Mouse (Mus musculus) gastrocnemius, postnatal 4 days (tissue): ENCODE data around the gene Tepp. TPM values are rescaled to one million over a fixed set of nuclear protein-coding genes. Genes with fewer than 3 reads are reported as not detected.

Experiments
- DNase-seq, 2 experiments: peaks; one replicate each; pipeline ENCODE4 v3.0.0; 2021 to 2022; ENCODE audit warnings: low spot score in 2 of 2, mixed read lengths in 2 of 2
- total RNA-seq, 2 experiments: library from RNA; stranded (reverse); gene quantifications; 2 replicates each; pipeline ENCODE4 v1.2.3; 2021

Tepp gene
- total RNA-seq, 2 experiments from 2014 or later = not detected

DNA sequence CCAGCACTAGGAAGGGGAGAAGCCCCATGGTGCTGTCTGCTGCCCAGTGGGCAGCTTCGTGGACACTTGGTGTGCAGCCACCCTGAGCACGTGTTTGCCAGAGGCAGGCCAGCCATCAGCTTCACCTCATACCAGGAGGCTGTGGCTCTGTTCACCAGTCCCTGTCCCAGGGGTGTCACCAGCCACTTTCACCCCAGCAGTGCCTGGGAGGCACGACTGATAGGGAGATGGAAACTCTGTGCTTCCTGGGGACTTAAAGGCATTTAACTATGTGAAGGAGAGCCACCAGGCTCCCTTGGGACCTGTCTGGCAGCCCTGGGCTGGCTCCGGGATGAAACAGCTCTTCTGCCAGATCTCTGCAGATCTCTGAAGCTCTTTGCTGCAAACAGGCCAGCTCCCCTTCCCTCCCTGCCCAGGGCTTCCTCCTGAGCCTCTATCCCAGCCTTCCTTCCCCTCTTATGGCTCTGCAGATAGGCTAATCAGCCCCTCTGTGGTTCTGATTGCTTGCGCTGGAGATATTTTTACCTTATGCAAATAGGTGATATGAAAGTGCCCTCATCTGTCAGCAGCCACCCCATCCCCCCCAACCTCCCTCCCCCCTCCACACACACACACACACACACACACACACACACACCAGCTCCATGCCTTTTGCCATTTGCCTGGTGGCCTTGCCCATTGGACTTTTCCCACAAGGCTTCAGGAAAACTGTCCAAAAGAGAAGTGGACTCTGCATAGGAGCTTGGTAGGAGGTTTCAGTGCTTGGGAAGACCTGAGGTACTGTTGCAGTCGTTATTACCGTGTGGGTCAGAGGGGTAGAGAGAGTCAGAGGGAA lies 50.0 kb downstream of the Tepp start:
- no peak for DNase-seq

- no peak for DNase-seq
These were observed 50.6 kb downstream of the Tepp start for GRCm38 (mm10) chr8:95361016-95361341.

DNA sequence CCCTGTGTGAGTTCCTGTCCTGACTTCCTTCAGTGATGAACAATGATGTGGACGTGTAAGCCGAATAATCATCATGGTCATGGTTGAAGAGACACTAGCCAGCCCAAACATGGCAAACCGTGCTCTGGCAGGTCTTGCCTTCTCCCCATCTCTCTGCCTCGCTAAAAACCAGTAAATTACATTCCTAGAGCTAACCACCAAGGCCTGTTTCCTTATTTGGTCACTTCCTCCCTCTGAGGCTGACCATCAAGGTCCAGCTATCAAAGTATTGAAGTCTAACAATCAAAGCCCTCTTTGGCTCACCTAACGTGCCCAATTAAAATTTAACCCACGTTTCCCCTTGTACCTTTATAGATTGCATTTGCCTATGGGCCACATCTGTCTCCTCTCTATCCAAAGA lies 51.9 kb downstream of the Tepp start:
- DNase-seq = no peak

DNA sequence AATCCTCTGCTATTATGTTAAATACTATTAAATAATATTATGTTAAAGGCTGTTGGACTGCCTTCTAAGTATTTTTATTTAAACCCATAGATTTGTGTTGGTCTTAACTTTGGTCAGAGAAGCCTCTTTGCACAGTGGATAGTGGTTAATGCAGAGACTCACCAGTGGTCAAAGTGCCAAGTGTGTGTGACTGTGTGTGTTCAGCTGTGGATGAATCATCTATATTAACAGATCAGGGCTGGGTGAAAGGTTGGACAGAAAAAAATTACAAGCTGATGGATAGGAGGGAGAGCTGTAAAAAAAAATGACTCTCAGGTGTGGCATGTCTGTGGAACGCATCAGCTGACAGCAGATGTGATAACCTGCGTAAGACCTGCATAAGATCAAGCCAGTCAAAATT lies 53.5 kb downstream of the Tepp start:
- no peak for DNase-seq

DNA sequence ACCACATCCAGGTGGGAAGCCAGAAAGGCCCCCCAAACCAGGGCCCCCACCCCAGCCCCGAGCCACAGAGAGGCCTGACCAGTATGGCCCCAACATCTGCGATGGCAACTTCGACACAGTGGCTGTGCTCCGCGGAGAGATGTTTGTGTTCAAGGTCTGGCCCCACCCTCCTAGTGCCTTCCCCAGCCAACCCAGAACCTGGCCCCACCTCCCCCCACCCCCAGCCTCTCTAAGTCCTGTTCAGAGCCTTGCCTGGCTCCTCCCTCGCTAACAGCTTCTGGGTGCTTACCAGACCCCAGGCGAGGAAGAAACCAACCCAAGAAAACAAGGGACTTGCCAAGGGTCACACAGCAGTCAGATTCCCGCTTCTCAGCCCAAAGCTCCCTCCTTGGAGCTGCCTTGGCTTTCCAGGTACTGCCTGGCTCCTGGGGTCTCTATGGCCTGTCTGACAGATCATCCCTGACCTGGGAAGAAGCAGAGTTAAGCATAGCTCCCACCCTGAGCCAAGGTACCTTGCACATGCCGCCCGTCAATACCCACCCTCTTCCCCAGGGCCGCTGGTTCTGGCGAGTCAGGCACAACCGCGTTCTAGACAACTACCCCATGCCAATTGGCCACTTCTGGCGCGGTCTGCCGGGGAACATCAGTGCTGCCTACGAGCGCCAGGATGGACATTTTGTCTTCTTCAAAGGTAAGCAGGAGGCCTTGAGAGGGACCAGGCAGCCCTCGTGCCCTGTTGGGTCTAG lies 59.4 kb downstream of the Tepp start:
- DNase-seq = no peak

DNA sequence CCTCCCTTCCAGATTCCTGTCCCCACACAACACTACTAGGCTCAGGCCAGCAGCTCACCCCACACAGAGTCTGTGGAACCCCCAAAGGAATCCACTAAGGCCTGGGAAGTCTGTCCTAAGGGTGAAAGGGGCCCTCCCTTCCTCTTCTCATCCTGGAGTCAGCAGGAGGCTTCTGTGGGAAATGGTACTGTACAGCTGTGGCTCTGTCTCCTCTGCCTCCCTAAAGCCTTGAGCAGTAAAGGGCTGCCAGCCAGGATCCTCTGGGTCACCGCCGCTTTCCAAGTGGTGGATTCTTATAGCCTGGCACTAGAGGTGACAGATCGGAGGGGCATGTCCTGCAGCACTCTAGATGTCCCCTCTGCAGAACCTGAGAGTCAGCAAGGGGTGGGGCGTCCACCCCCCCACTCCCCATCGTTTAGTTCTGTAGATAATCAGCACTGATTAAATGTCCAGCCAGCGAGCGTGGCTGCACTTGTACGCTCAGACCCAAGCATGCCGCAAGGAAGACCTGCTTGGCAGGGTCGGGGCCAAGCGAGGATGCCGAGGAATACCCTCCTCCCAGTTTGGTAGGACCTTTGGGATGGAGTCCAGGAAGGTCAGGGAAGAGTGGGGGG lies 63.1 kb downstream of the Tepp start:
- DNase-seq = no peak

GRCm38 (mm10) chr8:95374429-95374828 lies 64.1 kb downstream of the Tepp start:
- DNase-seq = no peak

DNA sequence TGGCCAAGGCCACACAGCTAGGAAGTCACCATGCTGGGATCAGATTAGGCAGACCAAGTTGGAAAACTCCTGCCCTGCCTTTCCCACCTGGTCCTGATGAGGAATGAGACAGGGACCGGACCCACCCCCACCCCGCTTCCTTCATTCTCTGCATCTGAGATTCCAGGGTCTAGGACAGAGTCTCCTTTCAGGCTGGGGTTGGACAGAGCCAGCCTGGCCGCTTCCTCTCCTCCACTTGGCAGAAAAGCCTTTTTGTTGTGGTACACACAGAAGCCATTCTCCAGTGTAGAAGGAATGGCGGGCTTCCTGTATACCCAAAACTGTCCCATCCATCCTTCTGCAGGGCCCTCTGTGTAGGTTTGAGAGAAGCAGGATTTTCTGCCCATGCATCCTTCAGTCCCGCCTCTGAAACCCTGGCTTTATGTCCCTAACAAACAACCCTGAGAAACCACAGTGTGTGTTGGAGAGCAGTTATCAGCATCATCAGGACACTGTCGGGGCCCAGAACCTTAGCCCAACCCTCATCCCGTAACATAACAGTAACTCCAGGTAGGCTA lies 65.1 kb downstream of the Tepp start:
- DNase-seq = no peak

Other genes starting within 250 kb of the Tepp start
- 10 to 100 TPM; 13.3 to 13.8 TPM for gene Katnb1, start 229.4 kb upstream of the Tepp start, total RNA-seq
- gene Kifc3, start 107.8 kb upstream of the Tepp start, total RNA-seq = 10 to 100 TPM; 39.0 to 40.9 TPM
- gene Cngb1, start 4.0 kb upstream of the Tepp start, total RNA-seq = 1 to 10 TPM; 1.3 to 1.5 TPM
- gene Zfp319, start 21.4 kb downstream of the Tepp start, total RNA-seq = 10 to 100 TPM; 11.8 to 12.6 TPM
- gene Usb1, start 21.7 kb downstream of the Tepp start, total RNA-seq = 10 to 100 TPM; 17.9 to 22.2 TPM
- 10 to 100 TPM; 51.0 to 54.5 TPM for gene Mmp15, start 41.7 kb downstream of the Tepp start, total RNA-seq
- gene Cfap20, start 124.3 kb downstream of the Tepp start, total RNA-seq = 10 to 100 TPM; 31.5 to 38.3 TPM
- gene Csnk2a2, start 179.5 kb downstream of the Tepp start, total RNA-seq = 10 to 100 TPM; 51.4 to 52.8 TPM
- under 1 TPM in 1 of 2 experiments, not detected in 1; 0.41 TPM for gene Ccdc113, start 223.5 kb downstream of the Tepp start, total RNA-seq